Mouse (Mus musculus): ENCODE measurements at regions not wholly inside any gene's neighbourhood (a gene's known extent, or its start where the extent isn't known, plus 50 kb on each side); places are given as distances from the start of the nearest gene placed in this dataset.
A peak's percentile ranks its signal among the peaks of the same experiment; 100 is the strongest.

GRCm38 (mm10) chr16:44630426-44630825 is 71.7 kb upstream of the Boc start:
- no peak for DNase-seq (ENCODE audit: low spot score)

GRCm38 (mm10) chr16:44629296-44630275 is 70.9 kb upstream of the Boc start:
- DNase-seq (ENCODE audit: low spot score): no peak

DNA sequence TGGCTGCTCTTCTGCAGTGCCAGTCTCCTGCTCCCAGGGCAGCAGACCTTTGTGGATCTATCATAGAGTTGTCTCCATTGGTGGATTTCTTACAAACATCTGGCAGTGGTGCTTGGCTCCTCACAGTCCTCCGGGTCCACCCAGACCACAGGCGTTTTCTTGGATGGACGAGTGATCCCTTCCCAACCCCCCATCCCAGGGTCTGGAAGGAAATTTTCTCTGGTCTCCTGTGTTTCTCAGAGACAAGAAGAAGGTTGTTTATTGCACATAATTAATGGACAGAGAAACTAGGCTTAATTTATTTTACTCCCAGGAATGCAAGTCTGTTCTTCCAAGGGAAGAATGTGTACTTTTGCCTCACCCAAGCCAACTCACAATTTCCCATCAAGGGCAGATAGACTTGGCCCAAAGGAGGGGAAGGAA is 67.2 kb upstream of the Boc start:
- no peak for DNase-seq (ENCODE audit: low spot score)

DNA sequence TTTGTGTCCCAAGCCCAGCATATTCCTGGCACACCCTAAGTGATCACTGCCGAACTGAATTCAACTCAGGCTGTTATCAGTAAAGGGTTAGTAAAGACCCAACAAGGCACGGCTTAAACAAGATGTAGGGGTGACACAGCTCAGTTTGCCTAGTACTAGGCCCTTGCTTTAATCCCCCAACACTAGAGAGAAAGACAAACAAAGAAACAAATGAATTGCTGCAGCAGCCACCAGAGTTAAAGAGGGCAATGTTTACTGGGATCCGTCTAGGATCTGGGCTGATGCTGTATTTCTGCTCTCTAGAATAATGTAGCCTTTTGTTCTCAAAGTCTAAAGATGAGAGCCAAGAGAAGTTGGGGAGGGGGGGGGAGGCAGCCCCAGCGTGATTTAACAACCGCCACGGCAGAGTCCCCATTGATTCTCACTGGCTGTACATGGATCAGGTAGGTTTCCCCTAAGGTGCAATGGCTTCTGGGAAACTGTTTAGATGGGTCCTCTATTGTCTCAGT is 66.5 kb upstream of the Boc start:
- no peak for DNase-seq (ENCODE audit: low spot score)

- no peak for DNase-seq (ENCODE audit: low spot score)
These were observed 62.9 kb upstream of the Boc start for GRCm38 (mm10) chr16:44621573-44621972.

DNA sequence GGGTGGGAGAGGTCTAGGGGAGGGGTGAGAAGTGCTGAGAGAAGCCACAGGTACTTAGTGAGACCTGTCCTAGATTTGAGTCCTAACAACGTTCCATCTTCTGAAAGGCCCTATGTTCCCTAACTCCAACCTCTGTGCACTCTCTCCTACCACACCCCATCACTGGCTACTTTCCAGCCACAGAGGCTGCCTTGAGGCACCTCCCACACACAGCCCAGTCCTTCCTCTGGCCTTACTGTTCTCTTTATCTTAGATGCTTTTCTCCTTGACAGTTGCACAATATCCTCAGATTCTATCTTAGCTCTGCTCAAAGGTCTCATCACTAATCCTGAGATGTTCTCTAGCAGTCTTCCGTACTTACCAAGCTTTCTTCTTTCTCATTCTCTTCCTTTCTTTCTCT is 61.8 kb upstream of the Boc start:
- DNase-seq (ENCODE audit: low spot score): peak; percentile 49

DNA sequence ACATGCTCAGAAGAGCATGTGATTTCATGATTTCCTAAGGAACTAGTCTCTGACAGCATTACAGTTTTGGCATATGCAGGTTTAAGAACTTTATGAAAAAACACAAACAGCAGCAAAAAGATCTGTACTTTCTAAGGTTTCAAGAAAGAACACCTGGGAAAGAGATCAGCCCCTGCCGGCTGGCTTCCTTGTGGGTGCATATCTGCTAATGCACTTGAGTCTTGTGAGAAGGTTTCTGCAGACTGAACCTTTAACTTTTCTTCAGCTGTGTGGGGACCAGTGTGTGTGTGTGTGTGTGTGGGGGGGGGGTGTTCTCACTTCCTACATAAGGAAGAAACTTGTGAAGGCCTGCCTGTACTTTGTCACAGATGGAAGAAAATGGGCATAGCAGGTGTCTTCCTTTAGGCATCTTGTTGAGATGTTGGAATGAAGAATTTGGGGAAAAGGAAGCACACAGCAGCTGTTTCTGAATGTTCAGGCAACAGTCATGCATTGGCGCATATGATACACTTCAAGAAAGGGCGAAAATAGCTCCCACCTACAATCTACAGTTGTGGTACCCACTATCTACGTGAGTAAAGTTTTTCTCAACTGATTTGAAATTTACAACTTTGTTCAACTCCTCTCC is 60.9 kb upstream of the Boc start:
- no peak for DNase-seq (ENCODE audit: low spot score)

DNA sequence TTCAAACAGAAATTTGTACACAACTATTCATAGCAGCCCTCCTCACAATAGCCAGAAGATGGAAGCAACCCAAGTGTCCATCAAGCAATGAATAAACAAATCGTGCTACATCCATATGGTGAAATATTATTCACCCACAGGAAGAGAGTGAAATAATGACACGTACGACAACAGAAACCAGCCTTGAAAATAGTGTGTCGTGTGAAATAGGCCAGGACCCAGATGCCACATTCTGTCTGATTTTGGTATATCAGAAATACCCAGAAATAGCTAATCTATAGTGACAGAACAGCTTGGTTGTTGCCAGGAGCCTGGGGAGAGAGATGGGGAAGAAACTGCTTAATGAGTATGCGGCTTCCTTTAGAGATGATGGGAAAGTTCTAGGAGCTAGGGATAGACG is 58.3 kb upstream of the Boc start:
- no peak for DNase-seq (ENCODE audit: low spot score)

GRCm38 (mm10) chr16:44616376-44616775 is 57.7 kb upstream of the Boc start:
- no peak for DNase-seq (ENCODE audit: low spot score)

GRCm38 (mm10) chr16:44615878-44616206 is 57.1 kb upstream of the Boc start:
- DNase-seq (ENCODE audit: low spot score): no peak

- no peak for DNase-seq (ENCODE audit: low spot score)
These were observed 56.6 kb upstream of the Boc start for GRCm38 (mm10) chr16:44615172-44615877.

- no peak for DNase-seq (ENCODE audit: low spot score)
These were observed 55.5 kb upstream of the Boc start for GRCm38 (mm10) chr16:44614235-44614634.

GRCm38 (mm10) chr16:44612676-44613075 is 54.0 kb upstream of the Boc start:
- DNase-seq (ENCODE audit: low spot score): no peak

DNA sequence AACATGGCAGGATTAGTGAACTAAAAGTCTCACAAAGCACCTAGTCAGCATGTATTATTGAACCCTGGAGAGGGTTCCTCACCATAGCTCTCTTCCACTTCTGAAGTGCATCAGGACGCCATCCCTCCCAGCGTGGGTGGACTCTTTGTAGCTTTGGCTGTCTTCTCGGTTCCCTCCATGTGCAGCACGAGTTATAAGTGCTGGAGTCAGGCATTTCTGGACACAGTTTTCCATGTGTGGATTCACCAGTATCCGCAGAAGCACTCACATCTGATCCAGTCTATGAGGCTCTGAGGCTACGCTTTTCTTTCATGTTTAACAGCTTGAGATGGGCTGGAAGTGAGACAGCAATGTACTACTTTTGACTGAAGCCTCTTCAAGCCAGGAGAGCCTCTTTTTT is 52.8 kb upstream of the Boc start:
- no peak for DNase-seq (ENCODE audit: low spot score)

DNA sequence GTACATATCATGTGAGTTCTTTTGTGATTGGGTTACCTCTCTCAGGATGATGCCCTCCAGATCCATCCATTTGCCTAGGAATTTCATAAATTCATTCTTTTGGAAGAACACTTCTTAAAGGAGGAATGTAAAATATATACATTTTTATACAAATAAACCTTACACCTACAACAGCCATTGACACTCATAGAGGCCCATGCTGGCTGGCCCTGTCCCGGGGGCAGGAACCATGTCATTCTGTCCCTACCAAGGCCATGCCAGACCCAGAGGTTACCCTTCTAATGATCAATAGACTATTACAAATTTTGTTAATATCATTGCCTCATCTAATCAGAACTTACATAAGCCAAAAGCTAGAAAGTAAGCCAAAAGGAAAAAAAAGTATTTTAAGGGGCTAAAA is 49.9 kb upstream of the Boc start:
- no peak for DNase-seq (ENCODE audit: low spot score)

Measured in ovary, adult 18-20 months (tissue).